Mouse (Mus musculus) cerebellum, adult 2 months (tissue): ENCODE measurements at regions not wholly inside any gene's neighbourhood (a gene's known extent, or its start where the extent isn't known, plus 50 kb on each side); places are given as distances from the start of the nearest gene placed in this dataset.

ENCODE experiments used
- DNase-seq, 2 experiments: peaks; one replicate each; pipeline ENCODE4 v3.0.0; 2021
- H3K27ac ChIP-seq: fragments of 200-500 bp; 2 replicates; pipeline ENCODE4 v1.5.1; 2012; ENCODE audit warnings: low read length, control low read depth, inconsistent platforms; ENCODE audit not compliant: insufficient read depth
- H3K27me3 ChIP-seq: fragments of 200-500 bp; 2 replicates; pipeline ENCODE4 v1.6.1; 2012; ENCODE audit warnings: inconsistent platforms, mild to moderate bottlenecking, low read length, moderate library complexity; ENCODE audit not compliant: control insufficient read depth, insufficient read depth
- H3K4me1 ChIP-seq: fragments of 200-500 bp; 2 replicates; pipeline ENCODE4 v1.6.1; 2011; ENCODE audit warnings: low read length; ENCODE audit not compliant: control insufficient read depth, insufficient read depth
- H3K4me3 ChIP-seq: fragments of 200-500 bp; replicated peaks from 2 replicates; pipeline ENCODE3; 2011; ENCODE audit warnings: mild to moderate bottlenecking, low read depth, low read length, control low read depth; ENCODE audit not compliant: insufficient read depth
- CTCF ChIP-seq: fragments of 200-500 bp; IDR thresholded peaks from 2 replicates; pipeline ENCODE4 v1.5.1; 2011; ENCODE audit warnings: low read depth, mild to moderate bottlenecking, control low read depth, low read length, moderate library complexity, borderline replicate concordance; ENCODE audit not compliant: insufficient read depth
- POLR2A ChIP-seq: fragments of 200-500 bp; IDR thresholded peaks from 2 replicates; pipeline ENCODE4 v1.6.1; 2011; ENCODE audit warnings: low read length, control low read depth, borderline replicate concordance; ENCODE audit not compliant: insufficient read depth
- WGBS: fragments of 180-500 bp; shearing (Covaris S2); methylation state at CpG from one replicate; pipeline ENCODE4 v1.1.7; 2018; 5-methylcytosine and 5-hydroxymethylcytosine counted together

GRCm38 (mm10) chr16:73719691-73720090, 691.9 kb downstream of the Robo2 start:
- no peak overlapping the region for H3K4me3 ChIP-seq
- H3K27me3 ChIP-seq, result no peaks in the 10 kb centered on the region
- DNase-seq, result no peak
- TF ChIP-seq POLR2A, result no peak
- no peak for TF ChIP-seq CTCF
- H3K27ac ChIP-seq, result no peak overlapping the region
- no peaks in the 10 kb centered on the region for H3K4me1 ChIP-seq
- 39% methylated on average over 3 of the region's 3 CpGs for WGBS

DNA sequence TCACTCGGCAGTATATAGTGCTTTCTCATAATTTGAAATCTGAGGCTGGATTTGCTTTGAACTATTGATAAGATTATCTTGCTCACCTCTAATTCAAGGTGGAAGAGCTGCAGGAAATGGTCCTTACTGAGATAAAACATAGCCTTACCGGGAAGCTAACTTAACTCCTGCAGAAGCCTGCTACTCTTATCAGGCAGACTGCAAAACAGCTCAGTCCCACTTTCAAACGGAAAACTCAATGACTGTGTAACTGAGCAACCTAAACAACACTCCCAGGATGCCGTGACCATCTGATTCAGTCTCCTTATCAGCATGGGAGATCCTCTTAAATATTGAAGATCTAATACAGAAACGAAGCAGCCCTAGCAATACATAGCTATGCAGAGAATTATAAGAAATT, 695.3 kb downstream of the Robo2 start:
- WGBS, result 72% methylated on average over 5 of the region's 5 CpGs
- Histone ChIP-seq H3K4me3 (no peak overlapping the region), H3K4me1 (no peaks in the 10 kb centered on the region), H3K27ac (no peak overlapping the region), H3K27me3 (no peaks in the 10 kb centered on the region)
- DNase-seq, result no peak
- no peak for TF ChIP-seq POLR2A
- no peak for TF ChIP-seq CTCF

GRCm38 (mm10) chr16:73707051-73707450, 704.6 kb downstream of the Robo2 start:
- WGBS, result 62% methylated on average over 1 of the region's 1 CpGs
- no peak overlapping the region for H3K4me3 ChIP-seq
- H3K4me1 ChIP-seq, result no peaks in the 10 kb centered on the region
- TF ChIP-seq POLR2A, result no peak
- TF ChIP-seq CTCF, result no peak
- no peak for DNase-seq
- no peak overlapping the region for H3K27ac ChIP-seq
- no peaks in the 10 kb centered on the region for H3K27me3 ChIP-seq

DNA sequence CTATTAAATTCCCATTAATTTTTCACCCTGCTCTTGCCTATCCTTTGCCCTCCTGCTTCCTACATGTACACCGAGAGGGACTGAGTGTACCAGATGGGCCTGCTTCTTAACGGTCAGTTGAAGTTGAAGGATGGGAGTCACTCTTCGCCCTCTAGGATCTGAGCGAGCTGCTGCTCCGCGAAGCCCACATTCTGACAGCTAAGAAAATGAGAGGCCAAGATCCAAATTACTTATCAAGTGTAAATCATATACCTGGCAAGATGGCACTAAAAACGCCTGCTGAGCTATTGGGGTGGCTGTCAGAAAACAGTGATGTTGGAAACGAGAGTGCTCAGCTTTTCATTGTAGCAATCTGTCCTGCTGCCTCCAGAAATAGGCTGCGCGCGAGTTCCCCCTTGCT, 722.4 kb downstream of the Robo2 start:
- TF ChIP-seq CTCF (no peak), POLR2A (no peak)
- DNase-seq, result peak; percentile 5 to 10
- no peaks in the 10 kb centered on the region for H3K4me1 ChIP-seq
- no peaks in the 10 kb centered on the region for H3K27me3 ChIP-seq
- H3K4me3 ChIP-seq, result no peak overlapping the region
- H3K27ac ChIP-seq, result no peak overlapping the region
- WGBS, result 10% methylated on average over 11 of the region's 11 CpGs

DNA sequence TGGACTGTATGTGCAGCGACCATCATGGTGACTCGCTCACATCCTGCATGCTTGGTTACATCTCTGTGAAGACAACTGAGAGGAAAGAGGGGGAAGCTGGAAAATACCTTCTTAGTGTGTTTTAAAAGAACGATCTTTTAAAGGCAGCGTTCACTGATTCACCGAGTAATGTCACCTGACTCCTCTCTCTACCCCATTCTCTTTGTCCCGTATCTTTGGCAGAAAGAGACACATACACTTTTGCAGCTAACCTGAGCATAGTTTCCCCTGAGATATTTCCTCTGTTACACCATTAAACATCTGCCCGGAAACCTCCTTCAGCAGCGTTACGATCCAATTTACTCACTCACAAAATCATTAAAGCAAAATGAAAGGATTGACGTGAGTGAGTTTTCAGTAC, 731.8 kb downstream of the Robo2 start:
- H3K27me3 ChIP-seq, result no peaks in the 10 kb centered on the region
- DNase-seq, result no peak
- no peak overlapping the region for H3K27ac ChIP-seq
- TF ChIP-seq CTCF, result no peak
- no peak for TF ChIP-seq POLR2A
- H3K4me1 ChIP-seq, result no peaks in the 10 kb centered on the region
- no peak overlapping the region for H3K4me3 ChIP-seq
- WGBS, result 43% methylated on average over 10 of the region's 10 CpGs

DNA sequence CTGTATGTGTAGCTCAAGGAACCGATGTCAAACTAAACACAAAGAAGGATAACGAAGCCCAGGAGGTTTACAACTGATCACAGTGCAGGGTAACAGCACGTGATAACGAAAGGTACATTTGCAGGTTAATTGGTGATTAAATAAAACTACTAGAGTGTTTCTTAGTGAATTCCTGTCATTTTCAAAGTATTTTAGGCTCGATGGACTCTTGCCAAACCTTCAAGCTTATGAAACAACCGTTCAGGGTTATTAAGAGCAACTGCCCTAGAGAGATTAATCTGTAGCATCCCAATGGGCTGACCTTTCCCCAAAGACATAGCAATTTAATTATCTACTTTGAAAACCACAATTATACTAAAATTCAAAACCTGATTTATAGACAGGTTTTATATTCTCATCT, 741.1 kb downstream of the Robo2 start:
- H3K4me1 ChIP-seq, result no peaks in the 10 kb centered on the region
- no peak overlapping the region for H3K4me3 ChIP-seq
- 72% methylated on average over 6 of the region's 6 CpGs for WGBS
- TF ChIP-seq CTCF (no peak), POLR2A (no peak)
- DNase-seq, result no peak
- H3K27ac ChIP-seq, result no peak overlapping the region
- H3K27me3 ChIP-seq, result no peaks in the 10 kb centered on the region

- Histone ChIP-seq H3K4me1 (no peaks in the 10 kb centered on the region), H3K27me3 (no peaks in the 10 kb centered on the region), H3K4me3 (no peak overlapping the region), H3K27ac (no peak overlapping the region)
- TF ChIP-seq CTCF (no peak), POLR2A (no peak)
- WGBS, result 88% methylated on average over 1 of the region's 1 CpGs
- DNase-seq, result no peak
Measured at GRCm38 (mm10) chr16:73652976-73653690, 758.5 kb downstream of the Robo2 start.

GRCm38 (mm10) chr16:73647201-73647782, 764.3 kb downstream of the Robo2 start:
- H3K4me3 ChIP-seq, result no peak overlapping the region
- no peak for DNase-seq

More at GRCm38 (mm10) chr16:73647201-73647782, 764.3 kb downstream of the Robo2 start:
- Histone ChIP-seq H3K27me3 (no peaks in the 10 kb centered on the region), H3K4me1 (no peaks in the 10 kb centered on the region), H3K27ac (no peak overlapping the region)
- TF ChIP-seq POLR2A (no peak), CTCF (no peak)
- 64% methylated on average over 19 of the region's 19 CpGs for WGBS
